ENCODE assay signal across 9 mouse cellular contexts in genomic region chr4:135397991-135398390, GRCm38 (mm10). TPM values are rescaled to one million over a fixed set of nuclear protein-coding genes. Genes with fewer than 3 reads are reported as not detected.
DNase-seq lines count a peak whose midpoint lies in the region; ATAC-seq and TF ChIP-seq lines count a peak whose summit lies in the region.
"Had no signal": no experiment of that assay in that cellular context is flagged by ENCODE, and none has a peak within 500 bp of the region (broad histone marks: within the 10 kb centered on the region; RNA-seq: fewer than 3 reads in every experiment).

TSS of gene Ncmap (minus strand) at chr4:135398227.

- peak; percentile 23 to 42 for DNase-seq in kidney, postnatal 4 days
- no peak for DNase-seq in kidney, postnatal 25 days
- DNase-seq in neural tube, embryonic 11.5 days (ENCODE audit: low spot score) = peak; percentile 20
- DNase-seq in thymus, postnatal 14 days = no peak
- DNase-seq in thymus, postnatal 0 days (ENCODE audit: low spot score) = no peak
- no peak for DNase-seq in thymus, postnatal 4 days

- H3K4me1 ChIP-seq in embryonic fibroblast, embryonic 13.5 days (ENCODE audit: control insufficient read depth, insufficient read depth, low read length) = no peaks in the 10 kb centered on the region
- H3K4me1 ChIP-seq in intestine, embryonic 15.5 days (replicated peaks) = peaks cover 14% of the 10 kb centered on the region
- H3K4me1 ChIP-seq in neural tube, embryonic 11.5 days (ENCODE audit: control insufficient read depth, insufficient read depth, low read length) = no peaks in the 10 kb centered on the region

- peak within 1 kb of the TSS; percentile 90 for H3K4me2 ChIP-seq in intestine, embryonic 15.5 days (replicated peaks)
- peak within 1 kb of the TSS; percentile 54 for H3K4me2 ChIP-seq in neural tube, embryonic 11.5 days (ENCODE audit: low read depth)

- TF ChIP-seq POLR2A in embryonic fibroblast, embryonic 13.5 days (IDR thresholded peaks at IDR 0.05; ENCODE audit: low read depth, low read length) = no peak

- no peak within 1 kb of the TSS for H3K27ac ChIP-seq in embryonic fibroblast, embryonic 13.5 days (ENCODE audit: insufficient read depth, low read length)
- H3K27ac ChIP-seq in intestine, embryonic 15.5 days = no peak within 1 kb of the TSS
- no peak within 1 kb of the TSS for H3K27ac ChIP-seq in neural tube, embryonic 11.5 days (ENCODE audit: low read depth, low read length)
- H3K27ac ChIP-seq: macrophage had no signal

- peak within 1 kb of the TSS; percentile 45 for H3K9ac ChIP-seq in intestine, embryonic 15.5 days
- H3K9ac ChIP-seq in neural tube, embryonic 11.5 days (ENCODE audit: low read length) = peak within 1 kb of the TSS; percentile 27

- no peaks in the 10 kb centered on the region for H3K36me3 ChIP-seq in intestine, embryonic 15.5 days
- H3K36me3 ChIP-seq in neural tube, embryonic 11.5 days (ENCODE audit: control insufficient read depth, insufficient read depth, low read length) = no peaks in the 10 kb centered on the region

- TF ChIP-seq CTCF in embryonic fibroblast, embryonic 13.5 days (IDR thresholded peaks at IDR 0.05; ENCODE audit: borderline replicate concordance, insufficient read depth, low read length) = no peak

- ATAC-seq in intestine, embryonic 15.5 days = peak; percentile 65
- no peak for ATAC-seq in neural tube, embryonic 11.5 days (ENCODE audit: insufficient read depth, low FRiP score, low TSS enrichment)

- H3K9me3 ChIP-seq in intestine, embryonic 15.5 days = no peaks in the 10 kb centered on the region
- no peaks in the 10 kb centered on the region for H3K9me3 ChIP-seq in neural tube, embryonic 11.5 days (ENCODE audit: control insufficient read depth, low read length)

- WGBS in intestine, embryonic 15.5 days = 1% methylated on average over 29 of the region's 29 CpGs
- WGBS in neural tube, embryonic 11.5 days = 1% methylated on average over 21 of the region's 29 CpGs

- peaks cover 13% of the 10 kb centered on the region; the same call in 1 of the 2 replicates for H3K27me3 ChIP-seq in intestine, embryonic 15.5 days (replicated peaks)
- H3K27me3 ChIP-seq in neural tube, embryonic 11.5 days (ENCODE audit: control insufficient read depth, insufficient read depth, low read length) = peaks cover 15% of the 10 kb centered on the region

- 0 out of 2 replicates have a peak within 1 kb of the TSS, but pooled peaks have one; percentile 1 for H3K4me3 ChIP-seq in embryonic fibroblast, embryonic 13.5 days (ENCODE audit: insufficient read depth, low read length)
- H3K4me3 ChIP-seq in intestine, embryonic 15.5 days (replicated peaks) = peak within 1 kb of the TSS; percentile 46
- peak within 1 kb of the TSS; percentile 22 for H3K4me3 ChIP-seq in neural tube, embryonic 11.5 days (ENCODE audit: low read depth, low read length)

RNA-seq across cellular contexts. Expression of gene Ncmap, which starts in this region (rescaled TPM):
- polyA plus RNA-seq in embryonic fibroblast, embryonic 13.5 days (2011; ENCODE audit: insufficient read length, low read depth, missing spikeins) = not detected in 2 replicates
- polyA plus RNA-seq in intestine, embryonic 15.5 days (2015; fragmentation: Nextera tagmentation; extraction: Ambion mirVana) = 7.4 and 7.7 TPM in 2 replicates
- 0.97 and 1.5 TPM in 2 replicates for polyA plus RNA-seq in neural tube, embryonic 11.5 days (2014; fragmentation: Nextera tagmentation; extraction: Ambion mirVana)
- polyA plus RNA-seq in thymus, postnatal 0 days (2015; fragmentation: Nextera tagmentation; extraction: Ambion mirVana) = 0.27 and 0.61 TPM in 2 replicates
- polyA plus RNA-seq: macrophage had no signal

Comparison
In these comparisons a context has a peak if more than half of its experiments do, and no peak if none do; other contexts are left out.
1. DNase-seq: peak in kidney, postnatal 4 days (2 of 2) and neural tube, embryonic 11.5 days (single experiment); none in kidney, postnatal 25 days (0 of 2), thymus, postnatal 14 days (single experiment), thymus, postnatal 0 days (single experiment) and thymus, postnatal 4 days (single experiment).
2. Peak in every context shown above with its lines, with median percentiles within 50 percentile points of each other: H3K4me3 ChIP-seq.